Mouse (Mus musculus) limb, embryonic 13.5 days (tissue): ENCODE data around the gene Gm10662. TPM values are rescaled to one million over a fixed set of nuclear protein-coding genes. Genes with fewer than 3 reads are reported as not detected.
"Not testable (repeated sequence)": the region's sequence is repeated elsewhere in the genome, so short reads cannot be mapped to it uniquely, and the experiment has no call there.

Experiments used
- ATAC-seq: fragments of 200-750 bp; cut with Nextera tagmentation; 2 replicates; pipeline ENCODE4 v1.8.0; 2017; ENCODE audit warnings: low read depth, moderate number of reproducible peaks, moderate TSS enrichment; ENCODE audit not compliant: low FRiP score
- H3K27ac ChIP-seq: fragments of 300-500 bp; sonication (generic); 2 replicates; pipeline ENCODE4 v1.5.1; 2015; ENCODE audit warnings: inconsistent platforms, mild to moderate bottlenecking, moderate library complexity
- H3K27me3 ChIP-seq: fragments of 300-500 bp; sonication (generic); 2 replicates; pipeline ENCODE4 v1.6.1; 2015; ENCODE audit warnings: mild to moderate bottlenecking, inconsistent platforms
- H3K36me3 ChIP-seq: fragments of 300-500 bp; sonication (generic); 2 replicates; pipeline ENCODE4 v1.6.1; 2015; ENCODE audit warnings: inconsistent platforms, mild to moderate bottlenecking, moderate library complexity
- H3K4me1 ChIP-seq: fragments of 300-500 bp; sonication (generic); 2 replicates; pipeline ENCODE4 v1.6.1; 2015; ENCODE audit warnings: inconsistent platforms
- H3K4me2 ChIP-seq: fragments of 300-500 bp; sonication (generic); replicated peaks from 2 replicates; pipeline ENCODE4 v1.6.1; 2015; ENCODE audit warnings: inconsistent platforms, mild to moderate bottlenecking, moderate library complexity
- H3K4me3 ChIP-seq: fragments of 300-500 bp; sonication (generic); 2 replicates; pipeline ENCODE4 v1.5.1; 2015; ENCODE audit warnings: moderate library complexity, mild to moderate bottlenecking, inconsistent platforms
- H3K9ac ChIP-seq: fragments of 300-500 bp; sonication (generic); 2 replicates; pipeline ENCODE4 v1.6.1; 2015; ENCODE audit warnings: mild to moderate bottlenecking, inconsistent platforms
- H3K9me3 ChIP-seq: fragments of 300-500 bp; sonication (generic); 2 replicates; pipeline ENCODE4 v1.6.1; 2016; ENCODE audit warnings: inconsistent platforms
- WGBS: fragments of 180-500 bp; shearing (Covaris S2); methylation state at CpG from one replicate; pipeline ENCODE4 v1.1.7; 2015; 5-methylcytosine and 5-hydroxymethylcytosine counted together
- polyA plus RNA-seq: library from polyadenylated mRNA; unstranded; fragments of >200 nt; fragmentation: Nextera tagmentation; extraction: Ambion mirVana; gene quantifications from 2 replicates; pipeline ENCODE4 v1.2.1, GENCODE M21; 2015

Gene Gm10662
- not detected in 2 replicates for polyA plus RNA-seq

GRCm38 (mm10) chr7:23144380-23144779 lies at the start of gene Gm10662:
Gene Gm10662, minus strand, starts transcription at chr7:23144480.
- H3K4me1 ChIP-seq, ATAC-seq, H3K9me3 ChIP-seq, H3K27me3 ChIP-seq, H3K36me3 ChIP-seq, H3K4me2 ChIP-seq, H3K4me3 ChIP-seq, H3K27ac ChIP-seq, H3K9ac ChIP-seq: not testable (repeated sequence)
- WGBS, result no CpG with 5 or more reads among the region's 1 CpGs

DNA sequence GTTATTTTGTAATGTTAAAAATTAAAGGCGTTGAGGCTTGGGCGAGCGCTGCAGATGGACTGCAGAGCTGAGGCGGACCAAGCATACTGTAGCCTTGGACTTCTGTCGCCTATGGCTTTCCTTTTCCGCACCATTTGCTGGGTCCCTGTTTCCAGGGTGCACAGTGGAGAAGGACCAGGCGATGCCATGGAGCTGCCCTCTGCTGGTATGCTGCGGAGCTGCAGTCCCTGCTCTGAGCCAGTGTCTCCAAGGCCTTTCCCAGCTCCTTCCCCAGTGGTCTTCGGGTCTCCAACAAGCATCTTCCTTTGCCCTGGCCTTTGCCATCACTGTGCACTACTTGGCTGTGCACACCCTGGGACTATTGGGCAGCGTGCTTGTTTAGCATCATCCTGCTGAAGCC lies 19.2 kb upstream of the Gm10662 start:
- H3K36me3 ChIP-seq, H3K9me3 ChIP-seq, H3K9ac ChIP-seq, H3K4me2 ChIP-seq, H3K4me3 ChIP-seq, ATAC-seq, H3K27me3 ChIP-seq, H3K27ac ChIP-seq, H3K4me1 ChIP-seq: not testable (repeated sequence)
- WGBS, result 86% methylated on average over 10 of the region's 10 CpGs

Other genes starting within 250 kb of the Gm10662 start
- not detected in 2 replicates for gene Gm4214, start 159.8 kb downstream of the Gm10662 start, polyA plus RNA-seq
- gene Gm4216, start 124.6 kb downstream of the Gm10662 start, polyA plus RNA-seq, result not detected in 2 replicates
- not detected in 2 replicates for gene Vmn1r163, start 88.9 kb downstream of the Gm10662 start, polyA plus RNA-seq
- gene Gm8720, start 77.0 kb downstream of the Gm10662 start, polyA plus RNA-seq, result not detected in 2 replicates
- not detected in 2 replicates for gene Vmn1r165, start 72.9 kb upstream of the Gm10662 start, polyA plus RNA-seq
- not detected in 2 replicates for gene Vmn1r166, start 107.2 kb upstream of the Gm10662 start, polyA plus RNA-seq
- gene Gm6902, start 134.4 kb upstream of the Gm10662 start, polyA plus RNA-seq, result not detected in 2 replicates
- gene Nlrp4e, start 156.7 kb upstream of the Gm10662 start, polyA plus RNA-seq, result not detected in 2 replicates
- 0.05 TPM in 1 of 2 replicates, not detected in the other for gene Nlrp5, start 241.4 kb upstream of the Gm10662 start, polyA plus RNA-seq